Mouse (Mus musculus): ENCODE measurements around the gene Insrr.

Insrr gene

DNA sequence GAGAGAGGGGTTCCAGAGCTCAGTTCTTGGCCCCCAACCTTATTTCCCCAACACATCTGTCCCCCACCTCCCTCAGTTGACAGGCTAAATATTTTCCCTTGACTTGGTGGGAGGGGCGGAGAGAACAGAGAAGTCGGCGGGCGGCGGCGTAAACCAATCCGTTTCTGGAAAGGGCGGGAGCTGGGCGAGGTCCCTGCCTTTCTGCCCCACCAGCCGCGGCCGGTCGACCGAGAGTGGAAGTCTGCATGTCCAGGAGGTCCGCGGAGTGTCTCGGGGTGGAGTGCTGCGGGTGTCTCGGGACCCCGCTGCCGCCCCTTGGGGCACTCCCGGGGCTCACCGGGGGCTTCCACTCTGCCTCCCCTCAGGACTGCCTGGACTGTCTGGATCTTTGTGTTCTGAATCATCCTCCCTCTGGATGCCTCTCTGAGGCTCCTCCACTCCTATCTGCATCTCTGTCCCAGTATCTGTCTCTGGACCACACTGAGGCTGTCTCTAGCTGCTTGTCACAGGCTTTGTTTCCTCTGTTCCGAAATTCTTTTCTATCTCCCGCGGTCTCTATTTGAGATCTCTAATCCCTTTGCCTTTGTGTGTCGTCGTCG, at the start of gene Insrr:
Insrr (plus strand) TSS at position 216 of the 599 bp plus-strand sequence.
- no peak for TF ChIP-seq GATA4 (IDR thresholded peaks at IDR 0.05; ENCODE audit: insufficient replicate concordance, low read length)

DNA sequence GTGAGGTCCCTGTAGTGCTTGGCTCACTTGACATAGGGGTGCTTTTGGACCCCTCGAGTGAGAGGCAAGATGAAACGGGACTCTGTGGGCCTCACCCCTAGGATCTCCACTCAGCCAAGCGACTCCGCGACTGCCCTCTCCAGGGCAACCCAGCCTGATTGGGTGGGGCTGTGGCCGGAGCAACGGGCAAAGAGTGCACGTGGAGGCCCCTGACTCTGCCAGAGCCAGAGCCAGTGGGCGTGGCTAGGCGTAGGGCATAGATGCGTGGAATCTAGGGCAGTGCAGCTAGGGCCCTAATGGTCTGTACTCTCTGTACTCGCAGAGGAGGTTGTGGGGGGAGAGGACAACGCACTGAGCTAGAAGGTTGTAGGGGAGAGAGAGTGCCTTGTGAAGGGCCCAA, 48.3 kb upstream of the Insrr start, which contains the start of gene Lrrc71:
Lrrc71 (minus strand) TSS at position 195 of the 400 bp plus-strand sequence.
- TF ChIP-seq GATA4 (IDR thresholded peaks at IDR 0.05; ENCODE audit: insufficient replicate concordance, low read length) = no peak

DNA sequence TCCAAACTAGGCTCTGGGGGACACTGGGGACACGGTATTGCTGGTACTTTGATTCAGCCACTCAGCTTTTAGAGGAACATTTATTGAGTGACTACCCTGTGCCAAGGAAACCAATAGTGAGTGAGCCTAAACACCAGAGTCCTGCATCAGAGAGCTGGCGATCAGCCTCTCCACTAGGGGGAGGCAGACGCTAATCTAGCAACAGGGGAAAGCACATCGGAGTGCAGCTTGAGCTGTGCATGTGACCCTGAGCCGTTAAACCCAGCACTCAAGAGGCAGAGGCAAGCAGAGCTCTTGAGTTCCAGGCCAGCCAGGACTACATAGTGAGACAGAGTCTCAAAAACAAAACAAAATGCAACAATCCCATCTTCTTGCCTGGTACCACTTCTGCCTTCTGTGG, 47.7 kb upstream of the Insrr start:
- no peak for TF ChIP-seq GATA4 (IDR thresholded peaks at IDR 0.05; ENCODE audit: insufficient replicate concordance, low read length)

DNA sequence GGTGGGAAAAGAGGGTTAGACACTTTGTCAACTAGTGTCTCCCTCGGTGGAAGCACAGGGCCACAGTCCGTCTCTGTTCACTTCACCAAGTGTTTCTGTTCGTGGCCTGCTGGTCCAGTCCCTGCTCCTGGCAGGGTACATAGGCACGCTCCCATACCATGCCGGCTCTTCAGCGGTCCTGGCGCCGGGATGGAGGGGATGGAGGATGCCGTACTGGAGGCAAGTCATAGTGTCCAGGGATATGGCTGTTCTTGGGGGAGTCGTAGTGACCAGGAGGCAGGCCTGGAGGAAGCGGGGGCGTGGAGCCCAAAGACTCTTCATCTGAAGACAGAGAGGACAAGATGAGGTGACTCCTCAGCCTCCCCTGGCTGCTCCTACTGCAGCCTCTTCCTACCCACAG, 46.8 kb upstream of the Insrr start:
- no peak for TF ChIP-seq GATA4 (IDR thresholded peaks at IDR 0.05; ENCODE audit: insufficient replicate concordance, low read length)

DNA sequence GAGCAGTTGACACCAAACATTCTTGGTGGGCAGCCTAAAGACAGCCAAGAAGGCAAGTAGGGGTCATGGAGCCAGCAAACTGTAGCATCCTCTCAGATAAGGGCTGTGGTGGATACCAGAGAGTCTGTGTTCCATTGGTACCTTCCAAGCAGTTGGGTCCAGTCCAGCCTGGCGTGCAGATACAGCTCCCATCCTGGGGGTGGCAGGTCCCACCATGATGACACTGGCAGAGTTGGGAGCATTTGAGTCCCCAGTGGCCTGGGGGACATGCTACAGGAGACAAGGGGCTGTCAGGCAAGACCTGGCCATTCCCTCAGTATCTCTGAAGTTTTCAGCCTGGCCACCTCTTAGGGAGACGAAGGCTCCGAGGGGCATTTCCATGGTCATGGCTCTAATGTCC, 44.2 kb upstream of the Insrr start:
- no peak for TF ChIP-seq GATA4 (IDR thresholded peaks at IDR 0.05; ENCODE audit: insufficient replicate concordance, low read length)

DNA sequence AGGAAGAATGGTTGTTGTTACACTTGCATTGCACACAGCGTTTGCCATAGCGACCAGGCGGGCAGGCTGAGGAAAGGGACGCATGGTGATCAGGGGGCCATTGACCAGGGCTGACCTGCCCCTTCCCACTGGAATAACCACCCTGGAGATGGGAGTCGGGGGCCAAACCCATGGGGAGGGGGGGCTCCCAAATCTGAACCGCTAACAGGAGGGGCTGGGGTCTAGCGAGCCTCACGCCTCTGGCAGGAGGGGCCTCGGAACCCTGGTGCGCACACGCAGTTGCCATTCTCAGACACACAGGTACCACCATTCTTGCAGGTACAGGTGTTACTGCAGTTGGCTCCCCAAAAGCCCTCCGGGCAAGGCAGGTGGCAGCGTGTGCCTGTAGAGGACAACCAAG, 42.9 kb upstream of the Insrr start:
- no peak for TF ChIP-seq GATA4 (IDR thresholded peaks at IDR 0.05; ENCODE audit: insufficient replicate concordance, low read length)

DNA sequence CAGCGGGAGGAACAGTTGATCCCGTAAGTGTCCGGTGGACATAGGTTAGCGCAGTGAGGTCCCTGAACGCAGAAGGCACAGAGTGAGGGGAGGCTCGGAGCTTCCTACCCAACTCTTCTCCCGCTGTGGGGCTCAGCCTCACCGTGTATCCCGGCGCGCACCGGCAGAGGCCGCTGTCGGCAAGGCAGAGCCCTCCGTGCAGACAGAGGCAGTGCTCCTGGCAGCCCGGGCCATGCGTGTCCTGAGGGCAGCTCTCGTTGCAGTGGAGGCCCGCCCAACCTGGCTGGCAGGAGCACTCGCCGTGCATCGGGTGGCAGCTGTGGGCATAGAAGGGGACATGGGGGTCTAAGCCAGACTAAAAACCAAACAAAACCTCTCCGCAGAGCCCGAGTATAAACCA, 40.8 kb upstream of the Insrr start:
- TF ChIP-seq GATA4 (IDR thresholded peaks at IDR 0.05; ENCODE audit: insufficient replicate concordance, low read length) = no peak

DNA sequence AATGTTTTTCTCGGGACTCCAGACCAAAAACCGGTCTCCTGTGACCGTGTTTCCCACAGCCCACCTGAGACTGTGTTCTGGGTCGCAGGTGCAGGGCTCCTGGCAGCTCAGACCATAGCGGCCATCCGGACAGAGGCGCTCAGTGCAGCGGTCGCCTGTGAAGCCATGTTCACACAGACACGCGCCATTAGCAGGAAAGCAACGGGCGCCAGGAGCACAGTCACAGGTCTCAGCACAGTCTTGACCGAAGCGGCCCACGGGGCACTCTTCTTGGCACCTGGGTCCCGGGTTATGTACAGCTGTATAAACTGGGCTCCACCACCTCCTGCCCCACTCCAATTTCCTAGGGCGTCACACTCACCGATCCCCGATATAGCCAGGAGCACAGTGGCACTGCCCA, 40.3 kb upstream of the Insrr start:
- TF ChIP-seq GATA4 (IDR thresholded peaks at IDR 0.05; ENCODE audit: insufficient replicate concordance, low read length) = no peak

DNA sequence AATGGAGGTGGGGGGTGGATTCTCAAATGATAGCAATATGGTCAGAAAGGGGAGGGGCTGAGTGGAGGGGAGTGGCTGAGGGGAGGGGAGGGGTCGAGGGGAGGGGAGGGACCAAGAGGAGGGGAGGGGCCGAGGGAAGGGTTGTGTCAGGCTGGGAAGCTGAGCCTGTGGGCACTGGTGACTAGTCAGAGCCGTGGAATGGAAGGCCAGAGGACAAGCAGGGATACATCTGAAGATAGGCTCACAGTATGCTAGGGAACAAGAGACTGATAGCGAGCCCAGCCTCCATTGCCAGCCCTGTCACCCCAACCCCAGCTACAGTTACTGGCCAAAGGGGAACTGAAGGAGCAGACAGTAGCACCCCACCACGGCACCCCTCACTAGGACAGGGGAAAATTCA, 38.1 kb upstream of the Insrr start:
- TF ChIP-seq GATA4 (IDR thresholded peaks at IDR 0.05; ENCODE audit: insufficient replicate concordance, low read length) = no peak

DNA sequence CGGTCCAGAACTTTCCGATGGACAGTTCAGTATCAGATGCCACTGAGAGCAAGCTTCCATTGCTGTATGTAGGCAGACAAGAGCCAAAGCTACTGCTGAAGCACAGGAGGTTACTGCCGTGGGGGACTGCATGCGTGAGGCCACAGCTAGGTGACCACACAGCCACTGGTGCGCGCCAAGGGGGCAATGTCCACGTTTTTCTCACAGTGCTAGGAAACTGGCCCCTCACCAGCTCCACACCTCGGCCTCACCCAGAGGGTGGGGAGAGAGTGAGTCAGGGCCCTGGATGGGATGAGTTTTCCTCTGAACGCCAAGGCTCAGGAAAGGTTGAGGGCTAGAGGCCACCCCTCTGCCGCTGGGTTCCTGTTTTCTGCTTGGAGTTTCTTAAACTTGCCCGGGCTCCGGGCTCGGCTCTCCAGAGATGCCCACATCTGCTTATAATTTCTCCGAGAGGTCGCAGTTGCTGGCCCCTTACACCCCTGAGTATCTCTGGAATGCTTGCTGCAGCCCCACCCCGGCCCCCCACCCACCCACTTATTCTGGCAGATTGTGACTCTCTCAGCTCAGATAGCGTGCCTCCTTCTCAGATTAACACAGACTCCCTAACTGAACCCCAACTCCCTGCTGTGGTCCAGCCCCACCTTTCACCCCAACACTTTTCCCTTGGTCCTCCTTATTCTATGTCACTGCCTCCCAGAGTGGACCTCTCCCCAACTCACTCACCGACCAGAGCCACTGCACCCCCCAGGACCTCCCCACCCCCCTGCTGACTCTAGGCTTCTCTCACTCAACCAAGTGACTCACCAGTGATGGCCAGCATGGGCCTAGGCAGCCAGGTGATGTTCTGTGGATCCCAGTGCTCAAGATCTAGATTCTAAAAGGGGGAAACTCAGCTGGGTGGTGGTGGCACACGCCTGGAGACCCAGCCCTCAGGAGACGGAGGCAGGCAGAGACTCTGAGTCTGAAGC, 35.1 kb upstream of the Insrr start:
- TF ChIP-seq GATA4 (IDR thresholded peaks at IDR 0.05; ENCODE audit: insufficient replicate concordance, low read length) = no peak

DNA sequence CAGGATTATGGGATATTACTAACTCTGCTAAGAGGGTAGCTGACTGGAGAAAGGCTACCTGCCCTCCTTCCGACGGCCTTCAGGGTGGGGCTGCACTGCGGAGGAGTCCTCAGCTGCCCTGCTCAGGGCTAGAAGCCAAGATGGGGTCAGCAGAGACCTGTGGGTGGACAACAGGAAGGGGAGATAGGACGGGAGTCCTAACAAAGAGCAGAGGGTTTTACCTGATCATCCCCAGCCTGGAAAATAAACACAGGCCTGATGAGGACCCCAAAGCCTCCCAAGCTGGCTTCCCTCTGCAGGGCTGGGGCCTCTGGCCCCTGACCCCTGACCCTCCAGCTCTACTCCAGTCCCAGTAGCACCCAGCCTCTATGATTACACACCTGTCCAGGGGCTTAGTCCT, 33.5 kb upstream of the Insrr start:
- no peak for TF ChIP-seq GATA4 (IDR thresholded peaks at IDR 0.05; ENCODE audit: insufficient replicate concordance, low read length)

DNA sequence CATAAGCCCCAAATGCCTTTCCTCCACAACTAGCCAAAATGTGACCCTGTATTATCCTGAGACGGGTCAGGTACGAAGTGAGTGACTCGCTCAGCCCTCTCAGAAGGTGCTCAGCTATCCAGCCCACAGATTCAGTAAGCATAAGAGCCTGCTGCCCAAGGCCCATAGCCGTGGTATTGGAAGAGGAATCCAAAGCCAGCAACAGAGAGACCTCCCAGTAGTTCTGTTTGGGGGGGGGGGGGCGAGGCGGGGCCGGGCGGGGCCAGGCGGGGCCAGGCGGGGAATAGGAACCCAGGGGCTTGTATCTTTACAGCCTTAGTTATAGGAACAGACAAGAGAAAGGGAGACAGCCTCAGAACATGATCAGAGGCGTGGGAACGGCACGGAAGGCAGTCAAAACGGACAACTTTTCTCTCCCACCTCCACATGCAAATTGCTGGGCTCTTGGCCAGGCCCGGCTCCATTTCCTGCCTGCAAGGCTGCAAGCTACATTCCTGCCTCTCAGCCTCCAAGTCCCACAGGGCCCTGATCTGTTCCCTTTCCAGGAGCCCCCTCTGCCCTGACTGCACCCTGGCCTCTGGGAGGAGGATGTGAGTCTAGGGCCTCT, 33.0 kb upstream of the Insrr start:
- peak; percentile 12; the same call in 1 of the 2 replicates for TF ChIP-seq GATA4 (IDR thresholded peaks at IDR 0.05; ENCODE audit: insufficient replicate concordance, low read length)

DNA sequence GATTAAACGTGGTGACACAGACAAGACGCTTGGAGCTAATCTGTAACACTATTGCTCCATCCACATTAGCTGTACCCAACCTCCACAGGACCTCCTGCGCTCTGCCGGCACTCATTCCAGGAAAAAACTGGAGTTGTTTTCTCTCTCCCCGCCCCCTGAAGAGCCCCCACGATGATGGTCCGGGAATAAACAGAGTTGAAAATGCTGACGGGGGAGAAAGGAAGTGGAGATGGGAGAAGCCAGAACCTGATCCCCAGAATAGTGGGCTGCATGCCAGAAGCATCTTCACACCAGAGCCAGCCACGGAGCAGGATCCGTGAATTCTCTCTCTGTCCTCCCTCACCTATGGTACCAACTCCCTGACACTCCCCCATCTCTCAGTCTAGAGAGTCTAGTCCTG, 32.2 kb upstream of the Insrr start:
- no peak for TF ChIP-seq GATA4 (IDR thresholded peaks at IDR 0.05; ENCODE audit: insufficient replicate concordance, low read length)

DNA sequence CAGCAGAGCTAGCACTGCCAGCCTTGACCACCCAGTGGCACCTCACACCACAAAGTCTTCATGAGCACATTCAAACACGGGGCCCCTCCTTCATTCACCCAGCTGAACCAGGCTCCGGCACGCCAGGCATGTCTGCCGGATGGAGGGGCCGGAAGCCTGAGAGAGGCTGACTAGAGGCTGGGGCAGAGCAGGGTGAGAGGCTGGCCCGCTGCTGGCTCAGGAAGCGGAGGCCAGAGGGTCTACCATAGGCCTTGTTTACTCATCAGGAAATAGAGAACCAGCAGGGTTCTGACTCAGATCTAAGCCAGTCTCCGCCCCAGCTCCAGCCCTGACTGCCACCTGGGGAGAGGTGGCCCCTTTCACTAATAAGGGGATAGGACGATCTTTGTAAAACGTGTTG, 31.7 kb upstream of the Insrr start:
- TF ChIP-seq GATA4 (IDR thresholded peaks at IDR 0.05; ENCODE audit: insufficient replicate concordance, low read length) = peak; percentile 65; the same call in 1 of the 2 replicates

DNA sequence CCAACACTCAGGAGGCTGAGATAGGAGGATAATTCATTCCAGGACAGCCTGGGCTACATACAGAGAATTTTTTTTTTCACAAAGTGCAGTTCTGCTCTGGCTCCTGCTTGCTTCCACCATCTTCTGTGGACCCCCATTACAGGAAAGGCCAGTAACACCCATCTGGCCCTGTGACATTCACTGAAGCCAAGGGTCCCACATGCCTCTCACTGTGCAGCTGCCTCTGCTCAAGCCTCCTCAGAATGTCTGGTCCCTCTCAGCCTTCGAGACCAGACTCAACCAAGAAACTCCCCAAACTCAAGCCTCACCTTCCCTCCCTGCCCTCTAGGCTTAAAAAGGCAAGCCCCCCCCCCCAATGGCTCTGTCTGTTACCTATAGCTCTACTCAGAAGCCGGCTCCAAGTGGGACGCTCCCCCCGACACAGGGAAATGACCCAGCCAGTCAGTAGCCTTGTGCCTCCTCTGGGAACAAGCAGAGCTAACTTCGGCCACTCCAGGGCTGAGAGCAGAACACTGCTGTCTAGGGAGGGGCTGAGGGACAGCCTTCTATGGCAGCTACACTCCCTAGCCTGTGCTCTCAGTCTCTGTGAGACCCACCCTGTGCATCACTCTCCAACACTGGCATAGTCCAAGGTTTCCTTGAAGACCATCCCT, 31.0 kb upstream of the Insrr start:
- TF ChIP-seq GATA4 (IDR thresholded peaks at IDR 0.05; ENCODE audit: insufficient replicate concordance, low read length) = no peak
